Mouse (Mus musculus) heart, adult 2 months (tissue): ENCODE data around the gene Ak1. TPM values are rescaled to one million over a fixed set of nuclear protein-coding genes. Genes with fewer than 3 reads are reported as not detected.

Source experiments
- DNase-seq, 2 experiments: peaks; one replicate each; pipeline ENCODE4 v3.0.0; 2021
- H3K27ac ChIP-seq: fragments of 200-600 bp; 2 replicates; pipeline ENCODE4 v1.8.1; 2022
- H3K27me3 ChIP-seq: fragments of 200-500 bp; 2 replicates; pipeline ENCODE4 v1.6.1; 2012; ENCODE audit warnings: mild to moderate bottlenecking, low read length, inconsistent platforms, mixed read lengths; ENCODE audit not compliant: control insufficient read depth, insufficient read depth
- H3K36me3 ChIP-seq: fragments of 200-500 bp; 2 replicates; pipeline ENCODE4 v1.6.1; 2012; ENCODE audit warnings: low read length, inconsistent platforms; ENCODE audit not compliant: control insufficient read depth, insufficient read depth
- H3K4me1 ChIP-seq: fragments of 200-500 bp; 2 replicates; pipeline ENCODE4 v1.6.1; 2011; ENCODE audit warnings: low read length; ENCODE audit not compliant: control insufficient read depth, insufficient read depth
- H3K4me3 ChIP-seq: fragments of 200-600 bp; 2 replicates; pipeline ENCODE4 v1.8.1; 2022
- H3K79me2 ChIP-seq: fragments of 200-500 bp; replicated peaks from 2 replicates; pipeline ENCODE4 v1.6.1; 2012; ENCODE audit warnings: mild to moderate bottlenecking, inconsistent platforms, low read length, moderate library complexity, mixed read lengths; ENCODE audit not compliant: control insufficient read depth, insufficient read depth
- H3K9ac ChIP-seq: fragments of 200-500 bp; 2 replicates; pipeline ENCODE4 v1.6.1; 2012; ENCODE audit warnings: low read depth, mild to moderate bottlenecking, control low read depth, inconsistent platforms, low read length, mixed read lengths
- CTCF ChIP-seq: fragments of 200-600 bp; IDR thresholded peaks from 2 replicates; pipeline ENCODE4 v1.8.1; 2022; ENCODE audit warnings: antibody characterized with exemption, mild to moderate bottlenecking, moderate library complexity
- EP300 ChIP-seq: fragments of 200-500 bp; IDR thresholded peaks from 2 replicates; pipeline ENCODE4 v1.6.1; 2011; ENCODE audit warnings: low read depth, low read length, control low read depth; ENCODE audit not compliant: insufficient read depth
- POLR2A ChIP-seq: fragments of 200-500 bp; IDR thresholded peaks from 2 replicates; pipeline ENCODE4 v1.6.1; 2011; ENCODE audit warnings: mild to moderate bottlenecking, low read depth, low read length, control low read depth; ENCODE audit not compliant: insufficient read depth
- WGBS: fragments of 180-500 bp; shearing (Covaris S2); methylation state at CpG from one replicate; pipeline ENCODE4 v1.1.7; 2018; 5-methylcytosine and 5-hydroxymethylcytosine counted together
- intact Hi-C: fragments of 180-260 bp; cut with DNase I; formaldehyde crosslinking; loops from one replicate; pipeline ENCODE4 v1.15.1; 2025
- polyA plus RNA-seq: library from polyadenylated mRNA; depleted of rRNA; stranded (reverse); fragments of >200 nt; gene quantifications from 2 replicates; pipeline ENCODE4 v1.2.3, GENCODE M21; 2012
- total RNA-seq, 2 experiments: library from RNA; stranded (reverse); gene quantifications; 2 replicates each; pipeline ENCODE4 v1.2.3; 2021

The Ak1 gene
- total and polyA plus RNA-seq, 3 experiments = 584 to 670 (median 606) TPM

- no peak for DNase-seq
- Histone ChIP-seq H3K27ac (peak overlapping the region; percentile 85), H3K9ac (peak overlapping the region; percentile 59), H3K4me3 (peak overlapping the region; percentile 54; the same call in 1 of the 2 replicates), H3K79me2 (no peaks in the 10 kb centered on the region), H3K4me1 (peaks cover 16% of the 10 kb centered on the region), H3K27me3 (no peaks in the 10 kb centered on the region), H3K36me3 (no peaks in the 10 kb centered on the region)
- intact Hi-C loops = no loop called here
- no peak for TF ChIP-seq POLR2A
- no peak for TF ChIP-seq EP300
- TF ChIP-seq CTCF = no peak
- WGBS = 68% methylated on average over 20 of the region's 20 CpGs
Observed at GRCm38 (mm10) chr2:32627266-32628043, 5.9 kb downstream of the Ak1 start.

- peak overlapping the region; percentile 85 for H3K27ac ChIP-seq
- H3K27me3 ChIP-seq = no peaks in the 10 kb centered on the region
- 45% methylated on average over 4 of the region's 4 CpGs for WGBS
- peak overlapping the region; percentile 54; the same call in 1 of the 2 replicates for H3K4me3 ChIP-seq
- TF ChIP-seq CTCF (no peak), EP300 (no peak)
- no peaks in the 10 kb centered on the region for H3K79me2 ChIP-seq
- intact Hi-C loops = no loop called here
- peaks cover 16% of the 10 kb centered on the region for H3K4me1 ChIP-seq
- peak in 1 of 2 experiments; percentile 51 for DNase-seq
- peak overlapping the region; percentile 59 for H3K9ac ChIP-seq
- H3K36me3 ChIP-seq = no peaks in the 10 kb centered on the region
Observed at GRCm38 (mm10) chr2:32628044-32628550, 6.5 kb downstream of the Ak1 start.

GRCm38 (mm10) chr2:32628729-32629128 lies 7.2 kb downstream of the Ak1 start:
- Histone ChIP-seq H3K27me3 (no peaks in the 10 kb centered on the region), H3K4me3 (peak overlapping the region; percentile 54), H3K36me3 (no peaks in the 10 kb centered on the region), H3K79me2 (no peaks in the 10 kb centered on the region), H3K4me1 (peaks cover 19% of the 10 kb centered on the region), H3K9ac (peak overlapping the region; percentile 59), H3K27ac (peak overlapping the region; percentile 85)
- TF ChIP-seq CTCF = no peak
- 0 out of 2 replicates have a peak, but pooled peaks have one; percentile 40 for TF ChIP-seq EP300
- peak; percentile 53; the same call in 1 of the 2 replicates for TF ChIP-seq POLR2A
- intact Hi-C loops = no loop called here
- peak; percentile 86 to 89 for DNase-seq
- 14% methylated on average over 5 of the region's 5 CpGs for WGBS

- H3K27ac ChIP-seq = peak overlapping the region; percentile 85
- H3K9ac ChIP-seq = peak overlapping the region; percentile 9
- H3K4me1 ChIP-seq = peaks cover 19% of the 10 kb centered on the region
- intact Hi-C loops = no loop called here
- no peaks in the 10 kb centered on the region for H3K27me3 ChIP-seq
- peak in 1 of 2 experiments; percentile 58 for DNase-seq
- TF ChIP-seq CTCF (no peak), EP300 (no peak), POLR2A (no peak)
- no peaks in the 10 kb centered on the region for H3K36me3 ChIP-seq
- no peaks in the 10 kb centered on the region for H3K79me2 ChIP-seq
- 59% methylated on average over 9 of the region's 9 CpGs for WGBS
- H3K4me3 ChIP-seq = peak overlapping the region; percentile 54
Observed at GRCm38 (mm10) chr2:32629276-32629976, 7.9 kb downstream of the Ak1 start.

- TF ChIP-seq EP300 (no peak), POLR2A (no peak), CTCF (no peak)
- H3K4me3 ChIP-seq = no peak overlapping the region
- no peak for DNase-seq
- no peak overlapping the region for H3K9ac ChIP-seq
- WGBS = 78% methylated on average over 9 of the region's 9 CpGs
- intact Hi-C loops = no loop called here
- H3K36me3 ChIP-seq = no peaks in the 10 kb centered on the region
- H3K27ac ChIP-seq = no peak overlapping the region
- H3K4me1 ChIP-seq = peaks cover 23% of the 10 kb centered on the region
- no peaks in the 10 kb centered on the region for H3K27me3 ChIP-seq
- no peaks in the 10 kb centered on the region for H3K79me2 ChIP-seq
Observed at GRCm38 (mm10) chr2:32630036-32630435, 8.5 kb downstream of the Ak1 start.
